In the genomic region with DNA sequence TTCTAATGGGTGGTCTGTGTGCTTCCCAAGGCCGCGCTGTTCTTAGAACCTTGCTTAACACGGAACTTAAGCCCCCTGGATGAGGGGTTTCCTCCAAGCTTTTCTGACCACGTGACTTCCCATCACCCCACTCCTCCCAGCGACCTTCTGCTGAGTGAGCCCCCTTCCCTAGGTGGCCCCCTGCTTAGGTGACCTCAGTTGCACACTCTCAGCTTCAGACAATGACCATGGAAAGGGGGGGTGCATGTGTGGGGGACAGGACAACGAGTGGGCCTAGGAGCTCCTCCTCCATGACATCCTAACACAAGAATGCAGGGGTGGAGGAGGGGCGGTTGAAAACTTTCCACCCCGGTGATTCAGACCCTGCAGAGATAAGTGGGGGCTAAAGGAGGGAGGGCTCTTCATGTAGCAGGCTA, we compare ENCODE assay signal across 8 mouse cellular contexts. TPM values are rescaled to one million over a fixed set of nuclear protein-coding genes. Genes with fewer than 3 reads are reported as not detected.
A peak's percentile ranks its signal among the peaks of the same experiment; 100 is the strongest.
DNase-seq lines count a peak whose midpoint lies in the region; ATAC-seq and TF ChIP-seq lines count a peak whose summit lies in the region.

No protein-coding gene starts in this region.

- H3K4me1 ChIP-seq in heart, adult 2 months (ENCODE audit: control insufficient read depth, insufficient read depth, low read length) = peaks cover 27% of the 10 kb centered on the region

- 15% methylated on average over 8 of the region's 8 CpGs for WGBS in heart, adult 2 months

- POLR2A ChIA-PET in Patski (lab: Charles Lee) = interaction anchor here (0.7 to 2.6 kb wide), 3 partner anchors 8 to 40 kb away, joined by 3 to 11 read pairs (median 4); no protein-coding TSS in a partner anchor

- peaks cover 9% of the 10 kb centered on the region for H3K36me3 ChIP-seq in heart, adult 2 months (ENCODE audit: control insufficient read depth, insufficient read depth, low read length)

- in situ Hi-C loops in Patski (cut with MboI; ENCODE audit: low pct_unique_long_range_greater_than_20kb) = loop anchor here (5.0 kb wide), 1 partner anchor 33 kb away; no protein-coding TSS in a partner anchor

- H3K4me3 ChIP-seq in heart, adult 2 months = no peak overlapping the region

- peak; percentile 82 for TF ChIP-seq EP300 in heart, adult 2 months (IDR thresholded peaks at IDR 0.05; ENCODE audit: insufficient read depth, low read depth, low read length)

- H3K79me2 ChIP-seq in heart, adult 2 months (replicated peaks; ENCODE audit: control insufficient read depth, insufficient read depth, low read length) = no peaks in the 10 kb centered on the region; the same call in 1 of the 2 replicates

- intact Hi-C loops in heart, adult 2 months (cut with DNase I) = no loop called here

- CTCF ChIA-PET in Patski (lab: Charles Lee) = interaction anchor here (0.6 to 1.4 kb wide), 5 partner anchors 13 to 52 kb away, joined by 3 to 5 read pairs (median 3); no protein-coding TSS in a partner anchor

- no peak for TF ChIP-seq CTCF in Patski (IDR thresholded peaks at IDR 0.05)
- TF ChIP-seq CTCF in heart, adult 2 months (IDR thresholded peaks at IDR 0.05) = no peak

- no peak for TF ChIP-seq POLR2A in heart, adult 2 months (IDR thresholded peaks at IDR 0.05; ENCODE audit: insufficient read depth, low read depth, low read length)

- peak overlapping the region; percentile 71 for H3K27ac ChIP-seq in heart, adult 2 months

- DNase-seq in 3134 (ENCODE audit: extremely low read depth, insufficient read length, low spot score) = peak; percentile 80
- DNase-seq in Patski (ENCODE audit: low read depth, low spot score) = peak; percentile 81
- peak; percentile 74 to 81 for DNase-seq in heart, adult 2 months
- DNase-seq in kidney, postnatal 10 days = peak; percentile 88
- peak; percentile 84 to 86 for DNase-seq in lung, postnatal 4 days
- DNase-seq in left cerebral cortex, adult 18-20 months (ENCODE audit: low spot score in 2 of 2) = no peak
- no peak for DNase-seq in layer of hippocampus, adult 11-12 months (ENCODE audit: low spot score)

- peak; percentile 54 for ATAC-seq in Patski
- no peak for ATAC-seq in inflammation-experienced regulatory T-cells, adult 6 months

- peak overlapping the region; percentile 16; the same call in 1 of the 2 replicates for H3K9ac ChIP-seq in heart, adult 2 months (ENCODE audit: low read depth, low read length)

- H3K27me3 ChIP-seq in Patski = no peaks in the 10 kb centered on the region
- H3K27me3 ChIP-seq in heart, adult 2 months (ENCODE audit: control insufficient read depth, insufficient read depth, low read length) = no peaks in the 10 kb centered on the region

RNA-seq across cellular contexts. Expression of a gene that starts 9.2 kb away (rescaled TPM):
- polyA plus RNA-seq in Patski (2021) = 59.1 TPM
- 1 to 10 TPM; 5.5 to 7.7 TPM for total RNA-seq in heart, adult 2 months (2021)
- 7.0 and 8.7 TPM in 2 replicates for polyA plus RNA-seq in heart, adult 2 months (2012; rRNA removed)
- total RNA-seq in left cerebral cortex, adult 18-20 months (2021) = 1 to 10 TPM; 1.3 to 1.5 TPM
- not detected for polyA plus RNA-seq in inflammation-experienced regulatory T-cells, adult 6 months (2017; shearing (Covaris generic))

RNA-seq across cellular contexts. Expression of a gene that starts 57.8 kb away (rescaled TPM):
- polyA plus RNA-seq in Patski (2021) = 0.60 TPM
- total RNA-seq in heart, adult 2 months (2021) = 1 to 10 TPM; 2.0 to 2.2 TPM
- 0.29 and 2.9 TPM in 2 replicates for polyA plus RNA-seq in heart, adult 2 months (2012; rRNA removed)
- 1 to 10 TPM; 4.2 to 4.3 TPM for total RNA-seq in left cerebral cortex, adult 18-20 months (2021)
- not detected for polyA plus RNA-seq in inflammation-experienced regulatory T-cells, adult 6 months (2017; shearing (Covaris generic))

Comparison
In these comparisons a context has a peak if more than half of its experiments do, and no peak if none do; other contexts are left out.
1. DNase-seq: peak in 3134 (single experiment), Patski (single experiment), heart, adult 2 months (2 of 2), kidney, postnatal 10 days (single experiment) and lung, postnatal 4 days (2 of 2); none in left cerebral cortex, adult 18-20 months (0 of 2) and layer of hippocampus, adult 11-12 months (single experiment).